Mouse (Mus musculus) CD4-positive, CD25-positive, alpha-beta regulatory T cell, adult 2 months (primary cell): ENCODE measurements around the gene Wdhd1.

Source experiments
- DNase-seq: peaks from one replicate; pipeline ENCODE4 v3.0.0-alpha.2; 2012; ENCODE audit warnings: low read depth, low spot score

Gene Wdhd1

DNA sequence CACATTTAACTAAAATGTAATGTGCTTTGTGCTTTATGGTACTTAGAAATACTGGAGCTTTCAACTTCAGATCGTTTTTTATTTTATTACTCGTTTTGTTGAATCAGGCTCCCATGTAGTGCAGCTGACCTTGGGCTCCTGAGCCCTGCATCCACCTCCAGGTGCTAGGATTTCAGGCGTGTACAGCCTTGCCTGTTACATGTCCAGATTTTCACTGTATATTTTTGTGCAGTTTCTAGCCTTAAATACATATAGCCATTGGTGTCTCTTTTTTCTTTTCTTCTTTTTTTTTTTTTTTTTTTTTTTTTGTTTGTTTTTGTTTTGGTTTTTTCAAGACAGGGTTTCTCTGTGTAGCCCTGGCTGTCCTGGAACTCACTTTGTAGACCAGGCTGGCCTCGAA lies 4.9 kb upstream of the Wdhd1 start:
- no peak for DNase-seq

DNA sequence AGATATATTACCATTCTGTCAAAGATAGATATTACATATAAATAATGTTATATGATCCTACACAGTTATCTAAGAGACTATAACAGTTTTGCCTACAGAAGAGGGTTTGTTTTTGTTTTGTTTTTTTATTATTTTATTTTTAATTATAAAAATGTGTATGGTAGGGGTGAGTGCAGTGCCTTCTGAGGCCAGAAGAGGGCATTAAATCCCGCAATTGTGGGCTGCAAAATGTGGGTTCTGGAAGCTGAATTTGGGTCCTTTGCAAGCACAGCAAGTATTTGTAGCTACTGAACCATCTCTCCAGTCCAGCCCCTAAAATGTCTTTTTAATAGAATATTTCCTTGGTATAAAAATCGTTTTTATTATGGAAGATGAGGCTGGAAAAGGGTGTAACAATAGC lies 2.4 kb upstream of the Wdhd1 start:
- peak; percentile 31 for DNase-seq

- DNase-seq = peak; percentile 43
Measured at GRCm38 (mm10) chr14:47276036-47276603, 537 bp downstream of the Wdhd1 start.

DNA sequence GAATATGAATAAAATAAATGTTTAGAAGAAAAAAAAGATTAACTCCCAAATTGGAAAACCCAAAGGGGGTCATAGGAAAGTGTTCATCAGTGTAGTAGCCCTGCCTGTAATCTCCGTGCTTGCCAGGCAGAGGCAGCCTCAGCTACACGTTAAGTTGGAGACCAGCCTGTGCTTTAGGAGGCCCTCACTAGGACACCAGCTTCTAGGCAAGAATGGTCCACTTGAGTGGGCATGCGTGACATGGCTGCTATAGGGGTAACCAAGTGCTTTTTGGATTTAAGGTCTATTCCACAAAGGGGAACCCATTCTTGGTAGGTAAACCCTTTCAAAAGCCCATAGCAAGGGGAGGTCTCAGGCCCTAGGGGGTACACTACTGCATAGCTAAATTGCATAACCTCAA lies 1.2 kb downstream of the Wdhd1 start:
- peak; percentile 8 for DNase-seq

- no peak for DNase-seq
Measured at GRCm38 (mm10) chr14:47273751-47274150, 2.9 kb downstream of the Wdhd1 start.

GRCm38 (mm10) chr14:47269706-47270105 lies 7.0 kb downstream of the Wdhd1 start:
- no peak for DNase-seq

DNA sequence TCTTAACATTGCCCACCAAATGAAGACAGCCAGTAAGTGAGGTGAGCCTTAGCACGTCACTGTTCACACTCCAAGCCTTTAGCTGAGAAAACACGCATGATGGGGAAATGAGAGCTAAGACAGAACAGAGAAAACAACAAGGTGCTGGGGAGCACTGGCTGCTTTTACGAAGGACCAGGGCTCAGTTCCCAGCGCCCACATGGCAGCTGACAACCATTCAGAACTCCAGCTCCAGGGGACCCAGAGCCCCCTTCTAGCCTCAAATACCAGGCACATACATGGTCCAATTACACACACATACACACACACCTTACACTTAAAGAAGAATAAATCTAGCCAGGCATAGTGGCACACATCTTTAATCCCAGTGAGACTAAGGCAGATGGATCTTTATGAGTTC lies 7.6 kb downstream of the Wdhd1 start:
- no peak for DNase-seq

DNA sequence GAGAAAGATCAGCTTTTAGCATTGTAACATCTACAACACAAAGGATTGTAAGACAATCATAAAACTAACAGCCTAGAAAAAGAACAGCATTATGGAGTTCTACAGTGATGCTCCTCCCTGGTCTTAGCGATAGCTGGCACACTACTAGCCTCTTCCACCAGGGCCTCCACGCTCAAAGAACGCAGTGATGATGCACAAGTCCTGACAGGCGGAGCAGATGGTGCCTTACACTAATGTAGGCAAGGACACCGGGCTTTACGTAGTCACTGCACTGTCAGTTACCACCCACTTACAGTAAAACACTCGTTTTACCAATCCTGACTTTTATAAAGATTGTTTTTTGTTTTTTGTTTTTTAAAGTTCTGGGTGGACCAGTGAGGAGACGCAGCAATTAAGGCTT lies 10.8 kb downstream of the Wdhd1 start:
- DNase-seq = no peak

DNA sequence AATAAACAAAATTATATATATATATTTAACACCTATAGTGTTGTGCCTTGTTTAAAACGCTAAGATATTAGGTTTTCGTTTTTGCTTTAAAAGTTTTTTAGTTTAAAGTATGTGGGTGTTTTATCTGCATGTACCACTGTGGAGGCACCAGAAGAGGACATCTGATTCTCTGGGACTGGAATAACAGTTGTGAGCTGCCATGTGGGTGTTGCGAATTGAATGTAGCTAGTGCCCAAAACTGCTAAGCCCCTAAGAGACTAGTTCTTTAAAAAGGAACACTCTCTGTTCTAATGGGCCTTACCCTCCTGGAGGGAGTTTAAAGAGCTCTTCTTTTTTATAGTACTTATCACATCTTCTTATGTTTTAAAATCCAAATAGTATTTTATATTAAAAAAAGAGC lies 11.8 kb downstream of the Wdhd1 start:
- DNase-seq = no peak

- no peak for DNase-seq
Measured at GRCm38 (mm10) chr14:47249839-47250238, 26.8 kb downstream of the Wdhd1 start.

DNA sequence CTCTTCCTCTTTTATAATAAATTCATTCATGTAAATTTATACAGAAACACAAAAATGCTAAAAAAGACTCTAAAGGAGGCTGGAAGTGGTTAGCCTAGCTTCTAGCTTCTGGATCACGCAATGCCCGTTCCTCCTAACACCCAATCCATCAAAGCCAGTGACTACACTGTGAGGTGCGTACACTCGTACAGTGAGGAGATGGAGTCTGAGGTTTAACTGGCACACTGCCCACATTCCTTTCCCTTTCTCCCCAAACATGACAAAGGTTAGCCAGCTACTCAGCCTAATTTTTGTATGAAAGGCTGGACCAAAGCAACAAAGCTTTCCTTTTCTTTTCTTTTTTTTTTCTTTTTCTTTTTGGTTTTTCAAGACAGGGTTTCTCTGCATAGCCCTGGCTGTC lies 33.9 kb downstream of the Wdhd1 start:
- no peak for DNase-seq

- DNase-seq = no peak
Measured at GRCm38 (mm10) chr14:47241046-47241445, 35.6 kb downstream of the Wdhd1 start.

DNA sequence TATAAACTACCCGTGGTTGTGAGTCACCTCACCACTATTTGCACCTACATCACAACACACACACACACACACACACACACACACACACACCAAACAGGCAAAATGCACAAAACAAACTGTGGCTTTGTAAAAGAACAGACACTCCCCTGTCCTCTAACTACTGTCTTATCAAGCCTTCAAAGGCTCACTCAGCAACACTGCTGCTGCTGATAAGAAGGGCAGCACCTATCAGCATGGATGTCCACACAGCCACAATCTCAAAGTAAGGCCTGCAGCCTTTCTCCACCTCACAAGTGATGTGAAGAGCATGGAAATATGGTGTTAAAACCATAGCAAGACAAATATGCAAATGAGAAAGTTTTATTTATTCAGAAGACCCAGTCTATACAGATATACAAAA lies 36.1 kb downstream of the Wdhd1 start:
- DNase-seq = no peak

- no peak for DNase-seq
Measured at GRCm38 (mm10) chr14:47237286-47237685, 39.4 kb downstream of the Wdhd1 start.

- no peak for DNase-seq
Measured at GRCm38 (mm10) chr14:47236491-47236890, 40.2 kb downstream of the Wdhd1 start.

DNA sequence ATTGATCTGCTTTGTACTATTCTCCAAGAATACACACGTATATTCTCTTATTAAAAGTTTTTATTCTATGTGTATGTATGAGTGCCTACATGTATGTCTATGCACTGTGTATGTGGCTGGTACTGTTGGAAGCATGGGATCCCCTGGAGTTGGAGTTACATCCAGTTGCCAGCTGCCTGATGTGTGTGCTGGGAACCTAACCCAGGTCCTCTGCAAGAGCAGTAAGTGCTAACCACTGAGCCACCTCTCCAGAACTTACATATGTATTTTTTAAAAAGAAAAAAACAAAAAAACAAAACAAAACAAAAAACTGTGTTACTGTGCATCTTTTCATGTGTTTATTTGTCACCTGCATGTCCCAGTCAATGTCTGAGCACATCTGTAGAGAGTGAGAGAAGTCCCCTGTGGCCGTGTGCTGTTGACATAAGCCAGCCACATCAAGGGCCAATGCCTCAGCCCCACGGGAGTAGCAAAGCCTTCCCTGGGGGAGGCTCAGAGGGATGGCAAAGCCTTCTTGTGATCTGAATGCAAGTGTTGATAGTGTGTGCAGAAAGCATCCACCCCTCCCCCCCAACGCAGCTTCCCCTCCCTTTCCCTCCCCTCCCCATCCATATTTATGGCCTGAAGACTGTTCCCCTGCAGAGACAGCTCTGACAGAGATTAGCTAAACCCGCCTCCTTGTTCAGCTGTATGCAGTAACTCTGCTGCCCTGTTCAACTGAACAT lies 42.0 kb downstream of the Wdhd1 start:
- no peak for DNase-seq

DNA sequence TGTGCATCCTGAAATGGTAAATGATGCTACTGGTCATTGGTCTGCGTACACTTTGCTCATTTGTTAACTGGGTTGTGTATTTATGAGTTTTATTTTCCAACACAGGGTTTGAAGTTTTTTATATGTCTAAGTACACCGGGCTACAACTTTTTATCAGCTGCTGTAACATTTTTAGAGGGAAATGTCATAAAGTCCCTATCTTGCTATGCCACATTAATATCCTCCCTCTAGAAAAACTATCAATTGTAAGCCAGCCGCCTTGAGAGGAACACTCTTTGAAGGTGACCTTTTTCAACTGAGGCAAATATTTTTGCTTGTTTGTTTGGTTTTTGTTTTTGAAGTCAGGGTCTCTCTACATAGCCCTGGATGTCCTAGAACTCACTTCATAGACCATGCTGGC lies 42.6 kb downstream of the Wdhd1 start:
- no peak for DNase-seq

DNA sequence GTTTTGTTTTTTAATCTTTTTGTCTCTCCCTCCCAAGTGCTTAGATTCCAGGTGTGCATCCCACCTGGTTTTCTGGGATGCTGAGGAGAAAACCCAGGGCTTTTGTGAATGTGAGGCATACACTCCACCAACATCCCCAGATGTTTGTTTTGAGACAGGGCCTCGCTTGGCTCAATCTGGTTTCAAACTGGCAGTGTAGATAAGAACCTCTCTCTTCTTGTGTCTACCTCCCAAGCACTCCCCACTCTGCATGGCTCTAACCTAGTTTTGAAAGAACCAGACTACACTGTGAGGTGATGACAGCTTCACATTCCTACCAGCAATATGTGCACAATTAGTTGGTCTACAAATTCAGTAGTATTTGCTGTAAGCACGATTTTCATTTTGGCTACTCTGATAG lies 43.1 kb downstream of the Wdhd1 start:
- no peak for DNase-seq

- no peak for DNase-seq
Measured at GRCm38 (mm10) chr14:47229796-47230376, 46.8 kb downstream of the Wdhd1 start.

DNA sequence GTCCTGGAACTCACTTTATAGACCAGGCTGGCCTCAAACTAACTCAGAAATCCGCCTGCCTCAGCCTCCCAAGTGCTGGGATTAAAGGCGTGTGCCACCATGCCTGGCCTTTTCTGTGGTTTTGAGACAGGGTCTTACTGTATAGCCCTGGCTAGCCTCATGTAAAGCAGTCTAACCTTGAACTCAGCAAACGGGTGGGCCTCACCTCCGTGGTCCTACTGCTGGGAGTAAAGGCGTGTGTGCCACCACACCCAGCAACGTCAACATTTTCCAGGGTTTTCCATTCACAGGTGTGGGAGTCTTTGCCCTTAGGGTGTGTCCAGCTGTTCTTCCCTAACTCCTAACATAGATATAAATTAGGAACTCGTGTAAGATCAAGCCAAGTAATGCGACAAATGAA lies 50.7 kb downstream of the Wdhd1 start:
- DNase-seq = no peak

DNA sequence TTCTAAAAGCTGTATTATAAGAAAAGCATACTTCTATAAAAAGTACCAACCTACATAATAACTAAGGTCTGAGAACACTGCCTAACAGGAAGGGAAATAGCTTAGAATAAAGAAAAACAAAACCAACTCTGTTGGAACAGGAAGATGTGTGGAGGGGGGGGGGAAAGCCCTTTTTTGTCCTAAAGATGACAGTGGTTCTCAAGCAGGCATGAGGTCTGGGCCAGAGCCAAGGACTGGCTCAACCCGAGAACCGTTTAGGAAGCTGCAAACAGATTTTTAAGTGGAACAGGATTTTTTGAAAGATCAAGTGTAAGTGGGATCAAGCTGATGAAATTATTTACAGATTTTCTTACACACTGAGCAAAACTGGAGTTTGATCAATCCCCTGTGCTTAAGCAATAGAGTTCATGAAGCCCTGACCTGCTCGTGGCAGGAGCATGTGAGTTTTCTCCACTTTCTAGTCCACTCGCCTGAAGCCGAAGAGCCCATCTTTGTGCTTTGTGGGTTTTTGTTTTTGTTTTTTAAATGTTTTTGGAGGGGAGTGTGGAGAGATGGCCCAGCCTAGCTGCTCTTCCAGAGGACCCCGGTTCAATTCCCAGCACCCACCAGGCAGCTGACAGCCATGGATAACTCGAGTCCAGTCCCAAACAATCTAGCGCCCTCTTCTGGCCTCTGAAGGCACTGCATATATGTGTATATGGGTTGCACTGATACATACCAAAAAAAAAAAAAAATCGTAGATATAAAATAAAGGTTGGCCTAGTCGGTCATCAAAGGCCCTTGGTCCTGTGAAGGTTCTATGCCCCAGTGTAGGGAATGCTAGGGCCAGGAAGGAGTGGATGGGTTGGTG lies 52.0 kb downstream of the Wdhd1 start:
- peak; percentile 52 for DNase-seq
